Mouse (Mus musculus): Measurements from ENCODE around the gene Dact1. TPM values are rescaled to one million over a fixed set of nuclear protein-coding genes. Genes with fewer than 3 reads are reported as not detected.

Dact1 gene
- polyA plus RNA-seq (2014; fragmentation: Nextera tagmentation; extraction: Ambion mirVana) = 8.2 and 8.6 TPM in 2 replicates

DNA sequence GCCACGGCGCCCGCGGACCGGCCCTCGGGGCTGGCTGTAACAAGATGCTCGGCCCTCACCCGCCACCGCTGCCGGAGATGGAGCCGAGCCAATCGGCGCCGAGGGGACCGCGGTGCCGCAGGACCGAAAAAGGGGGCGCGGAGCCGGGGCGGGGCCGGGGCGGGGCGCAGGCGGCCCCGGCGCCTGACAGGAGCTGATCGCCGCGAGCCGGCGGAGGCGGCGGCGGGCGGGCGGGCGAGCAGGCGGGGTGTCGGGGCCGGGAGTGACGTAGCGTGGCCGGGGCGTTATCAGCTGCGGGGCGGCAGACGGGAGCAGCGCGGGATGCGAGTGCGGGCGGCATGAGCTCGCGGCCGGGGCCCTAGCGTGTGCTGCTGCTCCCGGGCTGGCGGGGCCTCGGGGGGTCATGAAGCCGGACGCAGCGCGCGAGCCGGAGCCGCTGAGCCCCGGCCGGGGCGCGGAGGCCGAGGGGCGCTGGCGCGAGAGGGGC, at the start of gene Dact1:
Gene Dact1 (plus strand): TSS at position 304 of the 487 bp plus-strand sequence.
- peak; percentile 82 for ATAC-seq (ENCODE audit: insufficient number of reproducible peaks, insufficient read depth, low FRiP score, low read depth)
- under 1% methylated on average over 48 of the region's 76 CpGs for WGBS
- peak within 1 kb of the TSS; percentile 80 for H3K4me2 ChIP-seq (ENCODE audit: low read length)

DNA sequence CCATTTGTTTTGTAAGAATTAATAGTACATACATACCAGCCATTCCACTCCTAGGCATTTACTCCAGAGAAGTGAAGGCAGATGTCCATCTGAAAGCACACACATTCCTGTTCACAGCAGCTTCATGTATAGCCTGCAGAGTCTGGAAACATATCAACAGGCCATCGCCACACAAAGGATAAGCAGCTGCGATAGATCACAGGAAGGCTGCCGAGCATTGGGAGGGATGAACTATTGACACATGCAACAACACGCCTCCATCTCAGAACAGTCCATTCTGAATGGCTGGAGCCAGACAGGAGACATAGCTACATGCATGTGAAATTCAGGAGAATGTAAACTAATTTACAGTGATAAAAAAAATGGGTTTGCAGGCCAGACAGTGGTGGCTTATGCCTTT, 45.5 kb upstream of the Dact1 start:
- no peak for ATAC-seq (ENCODE audit: insufficient number of reproducible peaks, insufficient read depth, low FRiP score, low read depth)
- H3K27ac ChIP-seq (replicated peaks in 1 of 2; ENCODE audit: control insufficient read depth in 1 of 2, insufficient read depth in 1 of 2, low read depth in 2 of 2, low read length in 2 of 2) = no peak overlapping the region
- no peaks in the 10 kb centered on the region for H3K4me1 ChIP-seq (ENCODE audit: control insufficient read depth in 2 of 2, insufficient read depth in 2 of 2, low read length in 2 of 2)
- WGBS = 72% methylated on average over 4 of the region's 4 CpGs
- H3K4me3 ChIP-seq (ENCODE audit: control insufficient read depth in 1 of 2, insufficient read depth in 1 of 2, low read depth in 1 of 2, low read length in 2 of 2) = no peak overlapping the region
- H3K9me3 ChIP-seq (ENCODE audit: control insufficient read depth, low read length) = peaks cover 4% of the 10 kb centered on the region; the same call in 1 of the 2 replicates
- H3K4me2 ChIP-seq (ENCODE audit: low read length) = no peak overlapping the region
- no peak overlapping the region for H3K9ac ChIP-seq (ENCODE audit: low read length)
- no peaks in the 10 kb centered on the region for H3K36me3 ChIP-seq (ENCODE audit: control insufficient read depth, insufficient read depth, low read length)
- no peaks in the 10 kb centered on the region for H3K27me3 ChIP-seq (ENCODE audit: control insufficient read depth, insufficient read depth, low read length)

More for the DNA sequence above, at the start of gene Dact1:
- H3K27ac ChIP-seq (replicated peaks in 1 of 2; ENCODE audit: control insufficient read depth in 1 of 2, insufficient read depth in 1 of 2, low read depth in 2 of 2, low read length in 2 of 2) = peak within 1 kb of the TSS; percentile 77 to 89
- H3K4me1 ChIP-seq (ENCODE audit: control insufficient read depth in 2 of 2, insufficient read depth in 2 of 2, low read length in 2 of 2) = peaks cover 0 to 11% of the 10 kb centered on the region in 2 experiments; a peak in 3 of 4 replicates
- no peaks in the 10 kb centered on the region for H3K9me3 ChIP-seq (ENCODE audit: control insufficient read depth, low read length)
- H3K27me3 ChIP-seq (ENCODE audit: control insufficient read depth, insufficient read depth, low read length) = no peaks in the 10 kb centered on the region
- H3K36me3 ChIP-seq (ENCODE audit: control insufficient read depth, insufficient read depth, low read length) = peaks cover 19% of the 10 kb centered on the region
- H3K4me3 ChIP-seq (ENCODE audit: control insufficient read depth in 1 of 2, insufficient read depth in 1 of 2, low read depth in 1 of 2, low read length in 2 of 2) = peak within 1 kb of the TSS; percentile 73 to 82
- peak within 1 kb of the TSS; percentile 91 for H3K9ac ChIP-seq (ENCODE audit: low read length)

DNA sequence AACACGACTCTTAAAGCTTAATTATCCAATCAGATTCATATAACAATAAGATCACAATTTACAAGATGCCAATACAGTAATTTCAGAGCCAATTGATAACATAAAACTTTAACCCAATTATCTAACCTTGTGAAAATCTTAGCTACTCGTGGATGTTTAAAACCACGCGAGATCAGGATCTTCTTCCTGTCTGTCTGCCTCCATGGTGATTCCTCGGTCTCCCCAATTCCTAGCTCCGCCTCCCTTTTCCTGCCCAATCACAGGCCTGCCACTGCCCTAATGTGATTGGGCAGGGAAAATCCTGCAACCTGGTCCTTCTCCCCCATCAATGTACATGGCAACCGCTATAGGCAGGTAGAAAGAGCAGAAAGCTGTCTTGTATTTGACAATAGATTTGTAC, 40.3 kb upstream of the Dact1 start:
- no peak for ATAC-seq (ENCODE audit: insufficient number of reproducible peaks, insufficient read depth, low FRiP score, low read depth)
- Histone ChIP-seq H3K4me2 (ENCODE audit: low read length) (no peak overlapping the region), H3K4me3 (ENCODE audit: control insufficient read depth in 1 of 2, insufficient read depth in 1 of 2, low read depth in 1 of 2, low read length in 2 of 2) (no peak overlapping the region), H3K27me3 (ENCODE audit: control insufficient read depth, insufficient read depth, low read length) (no peaks in the 10 kb centered on the region), H3K36me3 (ENCODE audit: control insufficient read depth, insufficient read depth, low read length) (no peaks in the 10 kb centered on the region), H3K9me3 (ENCODE audit: control insufficient read depth, low read length) (0 out of 2 replicates have a peak, but pooled peaks cover under 1% of the 10 kb centered on the region), H3K27ac (replicated peaks in 1 of 2; ENCODE audit: control insufficient read depth in 1 of 2, insufficient read depth in 1 of 2, low read depth in 2 of 2, low read length in 2 of 2) (no peak overlapping the region), H3K4me1 (ENCODE audit: control insufficient read depth in 2 of 2, insufficient read depth in 2 of 2, low read length in 2 of 2) (0 out of 4 replicates have a peak, but pooled peaks cover 0 to 2% of the 10 kb centered on the region in 2 experiments), H3K9ac (ENCODE audit: low read length) (no peak overlapping the region)
- WGBS = 84% methylated on average over 7 of the region's 7 CpGs

DNA sequence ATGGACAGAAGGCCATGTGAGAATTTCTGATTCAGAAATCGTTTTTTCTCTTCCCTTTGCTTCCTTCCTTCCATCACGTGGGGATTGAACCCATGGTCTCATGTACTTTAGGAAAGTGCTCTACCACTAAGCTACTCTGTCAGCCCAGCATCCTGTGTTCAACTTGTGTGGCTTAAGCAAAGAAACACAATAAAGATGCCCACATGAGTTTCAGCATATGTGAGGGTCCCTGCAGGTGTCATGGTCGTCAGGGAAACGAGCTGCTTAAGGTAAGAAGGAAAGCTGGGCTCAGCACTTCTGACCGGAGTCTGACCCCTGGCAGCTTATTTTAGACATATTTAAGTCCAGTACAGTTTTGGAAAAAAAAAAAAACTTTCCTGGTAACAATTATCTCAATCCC, 38.6 kb upstream of the Dact1 start:
- Histone ChIP-seq H3K4me2 (ENCODE audit: low read length) (no peak overlapping the region), H3K27ac (replicated peaks in 1 of 2; ENCODE audit: control insufficient read depth in 1 of 2, insufficient read depth in 1 of 2, low read depth in 2 of 2, low read length in 2 of 2) (no peak overlapping the region), H3K4me1 (ENCODE audit: control insufficient read depth in 2 of 2, insufficient read depth in 2 of 2, low read length in 2 of 2) (peaks cover under 1 to 2% of the 10 kb centered on the region in 2 experiments; a peak in 1 of 4 replicates), H3K36me3 (ENCODE audit: control insufficient read depth, insufficient read depth, low read length) (no peaks in the 10 kb centered on the region), H3K4me3 (ENCODE audit: control insufficient read depth in 1 of 2, insufficient read depth in 1 of 2, low read depth in 1 of 2, low read length in 2 of 2) (no peak overlapping the region), H3K9ac (ENCODE audit: low read length) (no peak overlapping the region), H3K27me3 (ENCODE audit: control insufficient read depth, insufficient read depth, low read length) (no peaks in the 10 kb centered on the region), H3K9me3 (ENCODE audit: control insufficient read depth, low read length) (0 out of 2 replicates have a peak, but pooled peaks cover 3% of the 10 kb centered on the region)
- 76% methylated on average over 5 of the region's 5 CpGs for WGBS
- ATAC-seq (ENCODE audit: insufficient number of reproducible peaks, insufficient read depth, low FRiP score, low read depth) = no peak

DNA sequence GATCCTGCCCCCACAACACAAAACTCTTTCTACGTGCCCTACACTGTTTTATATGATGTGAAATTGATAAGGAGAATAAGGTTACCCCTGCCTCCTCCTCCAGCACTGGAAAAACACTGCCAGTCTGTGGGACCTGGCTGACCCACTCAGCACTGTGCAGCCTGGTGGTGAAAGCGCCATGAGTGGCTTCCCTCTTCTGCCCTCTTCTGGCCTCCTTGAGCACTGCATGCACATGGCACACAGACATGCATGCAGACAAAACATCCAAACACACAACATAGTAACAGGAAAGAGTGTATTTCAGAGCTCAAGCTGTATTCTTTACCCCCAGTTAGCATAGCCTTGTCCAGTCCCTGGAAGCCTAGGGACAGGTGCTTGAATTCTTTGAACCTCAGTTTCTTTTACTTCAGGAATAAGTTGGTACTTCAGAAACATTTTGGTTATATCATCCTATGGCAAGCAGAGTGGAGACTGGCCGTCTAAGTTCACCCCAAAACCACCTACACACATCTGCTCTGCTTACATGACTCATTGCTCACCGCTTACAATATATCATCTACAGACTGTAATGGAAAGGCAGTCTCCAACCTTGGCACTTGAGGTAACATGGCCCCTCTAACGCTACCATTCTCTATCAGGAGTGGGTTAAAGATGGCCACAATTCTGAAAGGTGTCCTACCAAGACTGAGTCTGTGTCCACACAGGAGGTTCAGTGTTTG, 35.0 kb upstream of the Dact1 start:
- no peaks in the 10 kb centered on the region for H3K36me3 ChIP-seq (ENCODE audit: control insufficient read depth, insufficient read depth, low read length)
- H3K27me3 ChIP-seq (ENCODE audit: control insufficient read depth, insufficient read depth, low read length) = no peaks in the 10 kb centered on the region
- 0 out of 2 replicates have a peak, but pooled peaks cover 3% of the 10 kb centered on the region for H3K9me3 ChIP-seq (ENCODE audit: control insufficient read depth, low read length)
- no peak overlapping the region for H3K4me2 ChIP-seq (ENCODE audit: low read length)
- ATAC-seq (ENCODE audit: insufficient number of reproducible peaks, insufficient read depth, low FRiP score, low read depth) = no peak
- no peak overlapping the region for H3K4me3 ChIP-seq (ENCODE audit: control insufficient read depth in 1 of 2, insufficient read depth in 1 of 2, low read depth in 1 of 2, low read length in 2 of 2)
- H3K27ac ChIP-seq (replicated peaks in 1 of 2; ENCODE audit: control insufficient read depth in 1 of 2, insufficient read depth in 1 of 2, low read depth in 2 of 2, low read length in 2 of 2) = no peak overlapping the region
- 92% methylated on average over 5 of the region's 5 CpGs for WGBS
- no peak overlapping the region for H3K9ac ChIP-seq (ENCODE audit: low read length)
- H3K4me1 ChIP-seq (ENCODE audit: control insufficient read depth in 2 of 2, insufficient read depth in 2 of 2, low read length in 2 of 2) = peaks cover 4% of the 10 kb centered on the region in 2 experiments; a peak in 2 of 4 replicates

DNA sequence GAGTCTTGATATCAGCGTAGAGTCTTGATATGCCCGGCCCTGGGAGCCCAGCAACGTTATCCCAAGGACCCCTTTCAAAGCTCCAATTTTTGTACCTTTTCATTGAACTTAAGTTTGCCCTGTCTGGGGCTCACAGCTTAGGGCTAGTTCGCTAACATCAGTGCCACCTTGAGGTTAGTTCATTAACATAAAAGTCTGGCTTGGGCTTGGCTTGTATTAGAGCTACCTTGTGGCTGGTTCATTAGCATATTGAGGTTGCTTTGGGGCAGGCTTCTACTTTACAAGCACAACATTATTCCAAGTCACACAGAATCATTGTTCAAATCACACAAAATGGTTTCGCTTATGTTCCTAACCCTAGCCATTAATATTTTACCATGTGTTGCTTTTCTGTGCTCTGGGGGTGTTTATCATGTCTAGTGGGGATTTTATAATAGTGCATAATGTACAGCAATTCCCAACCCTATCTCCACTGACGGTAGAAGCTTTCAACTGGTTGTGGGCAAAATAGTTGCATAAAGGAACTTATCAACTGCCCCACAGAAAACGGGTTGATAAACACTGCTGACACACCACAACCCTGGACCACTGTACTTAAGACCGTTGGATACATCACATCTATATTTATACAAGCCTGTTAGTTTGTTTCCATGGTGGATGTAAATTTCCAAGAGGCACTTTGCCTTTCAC, 33.6 kb upstream of the Dact1 start:
- Histone ChIP-seq H3K4me2 (ENCODE audit: low read length) (no peak overlapping the region), H3K4me3 (ENCODE audit: control insufficient read depth in 1 of 2, insufficient read depth in 1 of 2, low read depth in 1 of 2, low read length in 2 of 2) (no peak overlapping the region), H3K9me3 (ENCODE audit: control insufficient read depth, low read length) (0 out of 2 replicates have a peak, but pooled peaks cover 3% of the 10 kb centered on the region), H3K9ac (ENCODE audit: low read length) (no peak overlapping the region), H3K4me1 (ENCODE audit: control insufficient read depth in 2 of 2, insufficient read depth in 2 of 2, low read length in 2 of 2) (peaks cover 2 to 4% of the 10 kb centered on the region in 2 experiments; a peak in 2 of 4 replicates), H3K27me3 (ENCODE audit: control insufficient read depth, insufficient read depth, low read length) (no peaks in the 10 kb centered on the region), H3K36me3 (ENCODE audit: control insufficient read depth, insufficient read depth, low read length) (no peaks in the 10 kb centered on the region), H3K27ac (replicated peaks in 1 of 2; ENCODE audit: control insufficient read depth in 1 of 2, insufficient read depth in 1 of 2, low read depth in 2 of 2, low read length in 2 of 2) (no peak overlapping the region)
- WGBS = 60% methylated on average over 8 of the region's 8 CpGs
- ATAC-seq (ENCODE audit: insufficient number of reproducible peaks, insufficient read depth, low FRiP score, low read depth) = no peak

DNA sequence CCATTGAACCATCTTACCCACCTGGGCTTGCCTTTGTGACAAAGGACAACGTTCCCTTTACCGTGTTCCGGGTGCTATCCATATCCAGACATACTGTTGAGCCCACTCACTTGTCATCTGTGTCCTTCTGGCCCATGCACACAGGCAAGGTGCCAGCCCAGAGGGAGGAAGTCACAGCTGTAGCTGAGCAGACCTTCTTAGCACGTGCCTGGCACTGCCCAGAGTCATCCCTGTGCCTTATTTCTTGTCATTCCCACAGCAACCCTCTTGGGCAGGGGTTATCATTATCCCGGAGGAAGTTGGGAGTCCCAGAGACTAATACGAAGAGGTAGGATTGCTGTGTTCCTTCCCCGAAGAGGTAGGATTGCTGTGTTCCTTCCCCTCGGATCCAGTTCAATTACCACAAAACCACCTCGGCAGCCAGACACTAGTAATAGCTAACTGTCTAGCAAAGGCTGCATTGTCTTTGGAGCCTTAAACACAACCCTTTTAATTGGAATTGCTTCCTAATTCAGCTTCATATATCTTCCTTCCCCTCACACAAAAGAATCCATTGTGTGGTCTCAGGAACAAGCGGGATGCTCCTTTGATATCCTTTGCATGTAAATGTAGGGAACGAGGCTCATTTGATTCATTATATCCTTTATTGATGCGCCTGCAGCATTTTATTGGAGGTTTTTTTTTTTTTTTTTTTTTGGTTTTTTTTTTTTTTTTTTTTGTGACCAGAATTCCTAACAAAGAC, 30.0 kb upstream of the Dact1 start:
- no peak for ATAC-seq (ENCODE audit: insufficient number of reproducible peaks, insufficient read depth, low FRiP score, low read depth)
- WGBS = 64% methylated on average over 12 of the region's 12 CpGs

More for the DNA sequence above, 30.0 kb upstream of the Dact1 start:
- no peak overlapping the region for H3K4me2 ChIP-seq (ENCODE audit: low read length)
- H3K36me3 ChIP-seq (ENCODE audit: control insufficient read depth, insufficient read depth, low read length) = no peaks in the 10 kb centered on the region
- H3K4me1 ChIP-seq (ENCODE audit: control insufficient read depth in 2 of 2, insufficient read depth in 2 of 2, low read length in 2 of 2) = peaks cover 2 to 4% of the 10 kb centered on the region in 2 experiments; a peak in 2 of 4 replicates
- H3K27me3 ChIP-seq (ENCODE audit: control insufficient read depth, insufficient read depth, low read length) = no peaks in the 10 kb centered on the region
- H3K9ac ChIP-seq (ENCODE audit: low read length) = no peak overlapping the region
- H3K4me3 ChIP-seq (ENCODE audit: control insufficient read depth in 1 of 2, insufficient read depth in 1 of 2, low read depth in 1 of 2, low read length in 2 of 2) = no peak overlapping the region
- H3K9me3 ChIP-seq (ENCODE audit: control insufficient read depth, low read length) = 0 out of 2 replicates have a peak, but pooled peaks cover 5% of the 10 kb centered on the region
- H3K27ac ChIP-seq (replicated peaks in 1 of 2; ENCODE audit: control insufficient read depth in 1 of 2, insufficient read depth in 1 of 2, low read depth in 2 of 2, low read length in 2 of 2) = no peak overlapping the region
